Mouse (Mus musculus): ENCODE results near the gene Slc4a11.

GRCm38 (mm10) chr2:130653760-130654159 lies 43.6 kb downstream of the Slc4a11 start:
- TF ChIP-seq POLR2A (IDR thresholded peaks at IDR 0.05; ENCODE audit: borderline replicate concordance, insufficient read depth, low read length) (no peak), CTCF (IDR thresholded peaks at IDR 0.05; ENCODE audit: borderline replicate concordance, insufficient read depth, low read depth, low read length) (no peak)
